Mouse (Mus musculus): ENCODE data around the gene Mthfd1l. TPM values are rescaled to one million over a fixed set of nuclear protein-coding genes. Genes with fewer than 3 reads are reported as not detected.

The Mthfd1l gene
- total and polyA plus RNA-seq, 3 experiments: 0.27 to 0.99 (median 0.77) TPM

DNA sequence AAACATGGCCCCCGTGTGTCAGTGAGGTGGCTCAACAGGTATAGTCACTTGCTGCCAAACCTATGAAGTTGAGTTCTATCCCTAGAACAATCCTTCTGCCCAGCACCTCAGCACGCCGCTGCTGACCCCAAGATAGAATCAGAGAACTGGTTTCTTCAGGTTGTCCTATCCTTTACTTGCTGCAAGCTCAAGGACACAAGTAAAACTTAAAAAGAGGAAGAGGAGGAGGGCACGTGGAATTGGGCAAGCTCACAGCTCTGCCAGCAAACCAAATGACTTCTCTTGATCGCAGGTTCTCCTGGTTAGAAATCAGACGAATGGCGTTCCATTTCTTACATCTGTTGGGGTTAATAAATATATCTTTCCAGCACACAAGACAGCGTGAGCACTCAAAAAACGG, 681 bp upstream of the Mthfd1l start:
- H3K27me3 ChIP-seq (ENCODE audit: control insufficient read depth, insufficient read depth, low read length): no peaks in the 10 kb centered on the region
- H3K9ac ChIP-seq (ENCODE audit: low read depth, low read length): no peak overlapping the region
- no peak for TF ChIP-seq CTCF (IDR thresholded peaks at IDR 0.05)
- no peak for TF ChIP-seq EP300 (IDR thresholded peaks at IDR 0.05; ENCODE audit: insufficient read depth, low read depth, low read length)
- TF ChIP-seq POLR2A (IDR thresholded peaks at IDR 0.05; ENCODE audit: insufficient read depth, low read depth, low read length): no peak
- H3K27ac ChIP-seq: no peak overlapping the region; the same call in 1 of the 2 replicates
- peaks cover 3% of the 10 kb centered on the region; the same call in 1 of the 2 replicates for H3K4me1 ChIP-seq (ENCODE audit: control insufficient read depth, insufficient read depth, low read length)
- intact Hi-C loops (cut with DNase I): no loop called here
- no peak overlapping the region for H3K4me3 ChIP-seq
- 90% methylated on average over 9 of the region's 9 CpGs for WGBS
- DNase-seq: no peak
- H3K36me3 ChIP-seq (ENCODE audit: control insufficient read depth, insufficient read depth, low read length): no peaks in the 10 kb centered on the region
- no peaks in the 10 kb centered on the region for H3K79me2 ChIP-seq (replicated peaks; ENCODE audit: control insufficient read depth, insufficient read depth, low read length)

DNA sequence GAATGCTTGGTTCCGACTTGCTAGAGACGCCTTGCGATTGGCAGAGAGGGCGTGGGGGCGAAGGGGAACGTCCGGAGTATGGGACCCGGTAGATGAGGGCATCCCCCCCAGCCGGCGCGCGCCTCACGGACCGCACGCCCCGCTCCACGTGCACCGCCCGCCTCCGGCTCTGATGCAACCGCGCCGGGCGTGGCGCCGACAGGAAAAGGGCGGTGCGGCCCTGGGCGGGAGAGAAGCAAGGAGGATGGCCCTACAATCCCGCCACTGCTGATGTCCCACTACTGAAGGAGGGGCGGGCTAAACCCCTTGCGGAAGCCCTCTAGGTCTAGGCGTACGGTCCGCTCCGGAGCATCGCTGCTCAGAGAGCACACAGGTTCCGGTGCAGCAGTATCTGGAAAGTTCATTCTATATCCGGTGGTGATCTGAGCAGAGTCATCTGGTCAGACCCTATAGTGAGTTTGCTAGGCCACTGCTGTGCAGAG, 712 bp downstream of the Mthfd1l start:
- intact Hi-C loops (cut with DNase I): no loop called here
- DNase-seq: peak; percentile 93 to 94
- Histone ChIP-seq H3K27ac (peak overlapping the region; percentile 75), H3K79me2 (replicated peaks; ENCODE audit: control insufficient read depth, insufficient read depth, low read length) (no peaks in the 10 kb centered on the region), H3K4me1 (ENCODE audit: control insufficient read depth, insufficient read depth, low read length) (peaks cover 3% of the 10 kb centered on the region; the same call in 1 of the 2 replicates), H3K27me3 (ENCODE audit: control insufficient read depth, insufficient read depth, low read length) (no peaks in the 10 kb centered on the region), H3K9ac (ENCODE audit: low read depth, low read length) (peak overlapping the region; percentile 75), H3K36me3 (ENCODE audit: control insufficient read depth, insufficient read depth, low read length) (no peaks in the 10 kb centered on the region), H3K4me3 (peak overlapping the region; percentile 62)
- WGBS: under 1% methylated on average over 39 of the region's 39 CpGs
- TF ChIP-seq EP300 (IDR thresholded peaks at IDR 0.05; ENCODE audit: insufficient read depth, low read depth, low read length) (peak; percentile 60; the same call in 1 of the 2 replicates), CTCF (IDR thresholded peaks at IDR 0.05) (no peak), POLR2A (IDR thresholded peaks at IDR 0.05; ENCODE audit: insufficient read depth, low read depth, low read length) (peak; percentile 76)

DNA sequence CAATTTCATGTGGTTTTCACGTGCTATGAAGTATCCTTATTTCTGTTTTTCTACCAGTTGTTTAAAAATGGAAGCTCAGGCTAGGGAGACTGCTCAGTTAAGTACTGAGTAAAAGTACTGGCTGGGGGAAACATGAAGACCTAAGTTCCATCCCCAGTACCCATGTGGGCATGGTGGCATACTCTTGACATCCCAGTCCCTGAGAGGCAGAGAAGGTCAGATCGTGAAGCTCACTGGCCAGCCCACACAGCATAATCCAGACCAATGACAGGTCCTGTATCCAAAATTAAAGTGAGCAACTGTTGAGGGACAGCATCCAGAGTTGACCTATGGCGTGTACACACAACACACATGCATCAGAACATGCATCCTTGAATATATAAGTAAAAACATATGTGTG, 1.5 kb downstream of the Mthfd1l start:
- Histone ChIP-seq H3K27ac (no peak overlapping the region), H3K9ac (ENCODE audit: low read depth, low read length) (no peak overlapping the region), H3K36me3 (ENCODE audit: control insufficient read depth, insufficient read depth, low read length) (no peaks in the 10 kb centered on the region), H3K4me1 (ENCODE audit: control insufficient read depth, insufficient read depth, low read length) (peaks cover 3% of the 10 kb centered on the region; the same call in 1 of the 2 replicates), H3K79me2 (replicated peaks; ENCODE audit: control insufficient read depth, insufficient read depth, low read length) (no peaks in the 10 kb centered on the region), H3K27me3 (ENCODE audit: control insufficient read depth, insufficient read depth, low read length) (no peaks in the 10 kb centered on the region), H3K4me3 (no peak overlapping the region)
- 75% methylated on average over 3 of the region's 3 CpGs for WGBS
- no peak for DNase-seq
- intact Hi-C loops (cut with DNase I): no loop called here
- TF ChIP-seq EP300 (IDR thresholded peaks at IDR 0.05; ENCODE audit: insufficient read depth, low read depth, low read length): no peak

DNA sequence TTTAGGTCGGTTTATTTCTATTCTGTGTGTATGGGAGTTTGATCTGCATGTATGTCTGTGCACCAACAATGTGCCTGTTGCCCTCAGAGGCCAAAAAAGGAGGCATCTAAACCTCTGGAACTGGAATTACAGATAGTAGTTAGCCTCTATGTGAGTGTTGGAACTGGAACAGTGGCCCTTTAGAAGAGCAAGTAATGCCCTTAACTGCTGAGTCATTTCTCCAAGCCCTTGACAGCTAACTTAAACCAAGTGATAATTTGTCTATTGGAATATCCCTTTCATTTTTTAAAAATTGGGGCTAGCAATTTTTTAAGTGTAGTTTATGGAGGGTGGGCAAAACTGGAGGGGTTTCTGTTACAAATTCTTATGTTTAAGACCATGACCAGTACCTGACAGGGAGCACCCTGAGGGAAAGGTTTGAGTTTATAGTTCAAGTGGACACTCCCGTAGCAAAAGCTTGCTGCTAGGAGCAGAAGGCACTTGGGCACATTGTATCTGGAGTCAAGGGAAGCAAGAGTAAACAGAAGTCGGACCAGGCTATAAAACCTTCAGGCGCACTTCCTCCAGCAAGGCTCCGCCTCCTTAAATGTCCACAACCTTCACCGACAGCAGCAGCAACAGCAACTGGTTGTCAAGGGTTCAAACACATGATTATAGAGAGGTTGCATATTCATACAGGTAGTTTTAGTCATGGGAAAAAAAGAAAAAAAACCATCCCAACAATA, 3.1 kb downstream of the Mthfd1l start:
- 77% methylated on average over 6 of the region's 6 CpGs for WGBS

DNA sequence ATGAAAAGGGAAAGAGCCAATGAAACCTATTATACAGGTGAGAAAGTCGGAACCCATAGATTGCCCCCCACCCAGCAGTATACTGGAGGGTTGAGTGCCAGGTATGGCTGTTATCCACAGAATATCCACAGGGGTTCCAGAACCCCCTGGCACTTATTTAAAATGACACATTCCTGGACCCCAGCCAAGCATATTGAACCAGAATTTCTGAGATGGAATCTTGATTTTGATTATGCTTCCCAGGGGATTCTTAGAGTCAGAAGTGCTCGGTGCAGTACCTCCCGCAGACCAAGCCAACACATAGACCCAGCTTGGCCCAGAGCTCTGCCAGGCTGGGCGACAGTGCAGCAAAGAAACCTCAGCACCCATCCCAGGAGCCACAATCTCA, 3.7 kb downstream of the Mthfd1l start:
- TF ChIP-seq CTCF (IDR thresholded peaks at IDR 0.05) (no peak), POLR2A (IDR thresholded peaks at IDR 0.05; ENCODE audit: insufficient read depth, low read depth, low read length) (no peak), EP300 (IDR thresholded peaks at IDR 0.05; ENCODE audit: insufficient read depth, low read depth, low read length) (no peak)
- no peak overlapping the region for H3K9ac ChIP-seq (ENCODE audit: low read depth, low read length)
- WGBS: 84% methylated on average over 4 of the region's 4 CpGs
- H3K36me3 ChIP-seq (ENCODE audit: control insufficient read depth, insufficient read depth, low read length): no peaks in the 10 kb centered on the region
- no peak overlapping the region for H3K4me3 ChIP-seq
- peaks cover 3% of the 10 kb centered on the region; the same call in 1 of the 2 replicates for H3K4me1 ChIP-seq (ENCODE audit: control insufficient read depth, insufficient read depth, low read length)
- no peaks in the 10 kb centered on the region for H3K27me3 ChIP-seq (ENCODE audit: control insufficient read depth, insufficient read depth, low read length)
- no peak overlapping the region for H3K27ac ChIP-seq
- H3K79me2 ChIP-seq (replicated peaks; ENCODE audit: control insufficient read depth, insufficient read depth, low read length): no peaks in the 10 kb centered on the region
- intact Hi-C loops (cut with DNase I): no loop called here
- no peak for DNase-seq

More for the DNA sequence above, 3.1 kb downstream of the Mthfd1l start:
- peaks cover 3% of the 10 kb centered on the region; the same call in 1 of the 2 replicates for H3K4me1 ChIP-seq (ENCODE audit: control insufficient read depth, insufficient read depth, low read length)
- no peaks in the 10 kb centered on the region for H3K79me2 ChIP-seq (replicated peaks; ENCODE audit: control insufficient read depth, insufficient read depth, low read length)
- no peak overlapping the region for H3K9ac ChIP-seq (ENCODE audit: low read depth, low read length)
- intact Hi-C loops (cut with DNase I): no loop called here
- no peak overlapping the region for H3K27ac ChIP-seq
- TF ChIP-seq POLR2A (IDR thresholded peaks at IDR 0.05; ENCODE audit: insufficient read depth, low read depth, low read length): no peak
- TF ChIP-seq EP300 (IDR thresholded peaks at IDR 0.05; ENCODE audit: insufficient read depth, low read depth, low read length): no peak
- TF ChIP-seq CTCF (IDR thresholded peaks at IDR 0.05): no peak
- no peaks in the 10 kb centered on the region for H3K27me3 ChIP-seq (ENCODE audit: control insufficient read depth, insufficient read depth, low read length)
- no peak overlapping the region for H3K4me3 ChIP-seq
- H3K36me3 ChIP-seq (ENCODE audit: control insufficient read depth, insufficient read depth, low read length): no peaks in the 10 kb centered on the region
- no peak for DNase-seq

DNA sequence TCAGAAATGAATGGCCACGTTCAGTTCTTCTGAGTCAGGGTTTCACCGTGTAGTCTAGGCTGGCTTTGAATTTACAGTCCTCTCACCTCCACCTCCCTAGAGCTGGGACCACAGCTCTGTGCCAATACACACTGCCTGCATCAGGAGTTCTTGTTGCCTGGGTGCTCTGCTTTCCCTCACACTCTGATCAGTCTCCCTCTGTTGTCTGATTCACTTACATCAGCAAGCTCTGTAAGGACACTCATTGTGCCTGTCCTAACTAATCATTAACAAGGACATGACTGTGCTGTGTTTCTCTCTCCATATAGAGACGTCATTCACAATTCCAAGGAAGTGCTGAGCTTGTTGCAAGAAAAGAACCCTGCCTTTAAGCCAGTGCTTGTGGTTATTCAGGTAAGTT, 5.4 kb downstream of the Mthfd1l start:
- intact Hi-C loops (cut with DNase I): no loop called here
- DNase-seq: no peak
- Histone ChIP-seq H3K9ac (ENCODE audit: low read depth, low read length) (no peak overlapping the region), H3K27me3 (ENCODE audit: control insufficient read depth, insufficient read depth, low read length) (no peaks in the 10 kb centered on the region), H3K4me3 (no peak overlapping the region), H3K4me1 (ENCODE audit: control insufficient read depth, insufficient read depth, low read length) (peaks cover 1% of the 10 kb centered on the region; the same call in 1 of the 2 replicates), H3K36me3 (ENCODE audit: control insufficient read depth, insufficient read depth, low read length) (no peaks in the 10 kb centered on the region), H3K79me2 (replicated peaks; ENCODE audit: control insufficient read depth, insufficient read depth, low read length) (no peaks in the 10 kb centered on the region), H3K27ac (no peak overlapping the region)
- 60% methylated on average over 3 of the region's 3 CpGs for WGBS
- TF ChIP-seq CTCF (IDR thresholded peaks at IDR 0.05): no peak
- no peak for TF ChIP-seq POLR2A (IDR thresholded peaks at IDR 0.05; ENCODE audit: insufficient read depth, low read depth, low read length)
- TF ChIP-seq EP300 (IDR thresholded peaks at IDR 0.05; ENCODE audit: insufficient read depth, low read depth, low read length): no peak

Data from heart, adult 2 months (tissue).